Mouse (Mus musculus) naive thymus-derived CD4-positive, alpha-beta T cell, adult 5 months (primary cell): Measurements from ENCODE around the gene Tmem88. TPM values are rescaled to one million over a fixed set of nuclear protein-coding genes. Genes with fewer than 3 reads are reported as not detected.

ENCODE experiments used
- polyA plus RNA-seq: library from polyadenylated mRNA; unstranded; fragments of 100-300 nt; shearing (Covaris generic); gene quantifications from one replicate; pipeline ENCODE4 v1.2.1, GENCODE M21; 2017

The Tmem88 gene
- 1.2 TPM for polyA plus RNA-seq

DNA sequence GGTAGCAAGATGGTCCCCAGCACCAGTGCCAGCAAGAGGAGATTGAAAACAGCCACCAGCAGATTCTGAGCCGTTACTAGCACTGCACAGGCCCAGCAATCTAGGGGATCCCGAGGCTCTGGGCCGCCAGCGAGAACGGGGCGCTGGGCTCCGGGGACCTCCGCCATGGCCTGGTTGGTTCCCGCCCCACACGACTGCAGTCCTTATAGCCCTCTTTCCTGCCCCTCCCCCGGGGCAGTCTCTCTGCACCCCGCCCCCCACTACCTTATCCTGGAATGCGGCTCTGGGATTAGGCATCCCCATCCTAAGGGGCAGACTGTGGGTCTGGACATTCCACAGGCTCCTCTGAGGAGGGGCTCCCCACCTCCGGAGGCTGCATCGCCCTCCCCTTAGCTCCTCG is at the start of gene Tmem88:
Gene Tmem88 (minus strand): TSS at position 176 of the 400 bp plus-strand sequence.

DNA sequence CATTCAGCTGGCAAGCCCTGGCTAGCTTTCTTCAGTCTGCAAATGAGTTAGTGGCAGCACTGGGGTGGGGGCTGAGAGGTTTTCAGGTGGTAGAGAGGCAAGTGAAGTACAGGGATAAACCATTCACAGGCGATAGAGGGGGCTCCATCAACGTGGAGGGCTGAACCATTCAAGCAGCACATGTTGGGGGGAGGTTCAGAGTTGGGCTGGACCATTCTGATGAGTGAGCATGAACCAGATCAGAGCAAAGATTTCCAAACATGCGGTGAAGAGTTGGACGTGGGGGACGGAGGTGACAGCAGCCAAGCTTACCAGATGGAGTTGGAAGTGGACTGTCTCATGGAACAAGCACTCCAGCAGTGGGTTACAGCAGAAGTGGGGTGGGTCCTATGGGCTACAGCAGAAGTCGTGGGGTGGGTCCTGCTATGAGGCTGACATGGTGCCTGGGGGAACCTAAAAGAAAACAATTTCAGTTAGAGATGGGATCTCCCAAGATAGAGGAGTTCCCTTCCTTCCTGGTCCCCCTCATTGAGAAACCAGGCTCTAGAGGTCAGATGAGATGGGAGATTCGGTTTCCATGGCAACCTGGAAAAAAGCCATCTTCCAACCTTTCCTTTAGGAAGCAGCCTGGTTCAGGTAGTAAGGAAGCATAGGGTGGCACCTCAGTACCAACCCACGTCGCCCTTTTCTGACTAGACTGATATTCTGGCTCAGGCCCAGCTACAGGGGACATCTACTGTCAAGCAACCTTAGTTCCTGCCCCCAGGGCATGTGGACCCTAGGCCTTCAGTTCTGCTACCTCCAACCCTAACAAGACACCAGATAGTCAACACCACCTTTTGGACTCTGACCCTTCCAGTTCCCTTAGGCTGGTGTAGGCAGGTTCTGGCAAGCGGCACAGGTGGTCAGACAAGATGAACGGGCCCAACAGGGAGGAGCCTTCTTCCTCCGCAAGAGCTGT is 15.5 kb upstream of the Tmem88 start, which contains the start of gene Kdm6b:
Gene Kdm6b (minus strand): TSS at position 455 of the 961 bp plus-strand sequence.

DNA sequence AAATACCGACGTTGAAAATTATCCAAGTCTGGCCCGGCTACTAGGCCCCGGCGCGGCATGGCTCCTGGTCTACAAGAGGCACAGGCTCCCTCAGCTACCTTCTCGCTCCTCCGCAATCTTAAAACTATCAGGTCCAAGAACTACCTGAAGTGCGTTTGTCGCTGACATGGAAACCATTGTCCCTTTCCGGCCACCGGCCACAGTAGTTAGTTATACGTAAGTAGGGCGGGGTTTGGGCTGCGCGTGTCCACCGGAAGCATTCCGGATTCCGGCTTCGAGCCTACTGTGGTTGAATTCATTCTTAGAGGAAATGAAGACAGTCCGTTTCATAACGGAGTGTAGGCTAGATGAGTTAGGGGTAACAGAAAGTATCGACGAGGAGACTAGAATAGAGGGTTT is 2.8 kb downstream of the Tmem88 start, which contains the start of the genes Naa38 and Cyb5d1:
Gene Naa38 (plus strand): TSS at position 253 of the 399 bp plus-strand sequence.
Gene Cyb5d1 (minus strand): TSS at position 397 of the 399 bp plus-strand sequence.

DNA sequence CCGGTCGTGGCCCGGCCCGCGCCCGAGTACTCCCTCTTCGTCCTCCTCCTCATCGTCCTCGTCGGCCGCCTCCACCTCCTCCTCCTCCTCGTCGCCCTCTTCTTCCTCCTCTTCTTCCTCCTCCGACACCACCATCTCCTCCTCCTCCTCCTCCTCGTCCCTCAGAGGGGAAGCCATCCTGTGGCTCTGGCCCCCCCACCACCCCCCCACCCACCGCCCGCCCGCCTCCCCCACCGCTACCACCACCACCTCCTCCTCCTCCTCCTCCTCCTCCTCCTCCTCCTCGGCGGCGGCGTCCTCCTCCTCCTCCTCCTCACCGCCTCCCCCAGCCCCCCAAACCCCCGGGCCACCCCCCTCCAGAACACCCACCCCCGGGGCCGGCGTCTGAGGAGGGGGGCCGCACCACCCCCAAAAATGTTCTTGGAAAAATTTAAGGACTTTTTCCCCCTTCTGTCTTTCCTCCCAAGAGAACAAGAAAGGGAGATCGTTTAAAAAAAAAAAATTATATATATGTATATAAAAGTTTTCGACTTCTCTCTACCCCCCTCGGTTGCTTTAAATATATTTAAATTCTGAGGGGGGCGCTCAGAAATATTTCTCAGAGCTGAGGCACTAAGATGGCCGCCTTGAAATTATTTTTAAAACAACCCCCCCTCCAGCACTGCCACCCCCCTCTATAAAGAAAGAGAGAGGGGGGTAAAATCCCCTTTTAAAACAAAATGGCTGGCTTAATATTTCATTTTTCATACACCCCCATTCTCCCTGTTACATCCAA is 28.6 kb downstream of the Tmem88 start, which contains the start of gene Chd3:
Gene Chd3 (minus strand): TSS at position 192 of the 775 bp plus-strand sequence.

Other genes with a start within 250 kb of the Tmem88 start
- gene Alox12b, start 241.2 kb downstream of the Tmem88 start, polyA plus RNA-seq, result not detected
- 0.25 TPM for gene Alox8, start 200.4 kb downstream of the Tmem88 start, polyA plus RNA-seq
- gene Gucy2e, start 161.2 kb downstream of the Tmem88 start, polyA plus RNA-seq, result 0.04 TPM
- 7.7 TPM for gene Cntrob, start 74.5 kb downstream of the Tmem88 start, polyA plus RNA-seq
- gene Trappc1, start 74.3 kb downstream of the Tmem88 start, polyA plus RNA-seq, result 34.1 TPM
- gene Kcnab3, start 72.0 kb downstream of the Tmem88 start, polyA plus RNA-seq, result 1.3 TPM
- gene Rnf227, start 57.8 kb downstream of the Tmem88 start, polyA plus RNA-seq, result 0.82 TPM
- 115 TPM for gene Chd3, start 28.8 kb downstream of the Tmem88 start, polyA plus RNA-seq
- 52.5 TPM for gene Naa38, start 2.7 kb downstream of the Tmem88 start, polyA plus RNA-seq
- 23.4 TPM for gene Cyb5d1, start 2.6 kb downstream of the Tmem88 start, polyA plus RNA-seq
- 16.0 TPM for gene Kdm6b, start 15.4 kb upstream of the Tmem88 start, polyA plus RNA-seq
- 0.02 TPM for gene Dnah2, start 150.9 kb upstream of the Tmem88 start, polyA plus RNA-seq
- 0.11 TPM for gene Efnb3, start 162.0 kb upstream of the Tmem88 start, polyA plus RNA-seq
- gene Wrap53, start 182.0 kb upstream of the Tmem88 start, polyA plus RNA-seq, result 14.9 TPM
- gene Trp53, start 182.1 kb upstream of the Tmem88 start, polyA plus RNA-seq, result 212 TPM
- gene Atp1b2, start 207.7 kb upstream of the Tmem88 start, polyA plus RNA-seq, result not detected
- gene Shbg, start 219.7 kb upstream of the Tmem88 start, polyA plus RNA-seq, result not detected
- not detected for gene Sat2, start 223.8 kb upstream of the Tmem88 start, polyA plus RNA-seq
- 73.2 TPM for gene Fxr2, start 234.8 kb upstream of the Tmem88 start, polyA plus RNA-seq